Mouse (Mus musculus): Measurements from ENCODE around the gene Plcb2. TPM values are rescaled to one million over a fixed set of nuclear protein-coding genes. Genes with fewer than 3 reads are reported as not detected.

Plcb2 gene
- polyA plus RNA-seq, 1 experiment = 37.0 TPM

DNA sequence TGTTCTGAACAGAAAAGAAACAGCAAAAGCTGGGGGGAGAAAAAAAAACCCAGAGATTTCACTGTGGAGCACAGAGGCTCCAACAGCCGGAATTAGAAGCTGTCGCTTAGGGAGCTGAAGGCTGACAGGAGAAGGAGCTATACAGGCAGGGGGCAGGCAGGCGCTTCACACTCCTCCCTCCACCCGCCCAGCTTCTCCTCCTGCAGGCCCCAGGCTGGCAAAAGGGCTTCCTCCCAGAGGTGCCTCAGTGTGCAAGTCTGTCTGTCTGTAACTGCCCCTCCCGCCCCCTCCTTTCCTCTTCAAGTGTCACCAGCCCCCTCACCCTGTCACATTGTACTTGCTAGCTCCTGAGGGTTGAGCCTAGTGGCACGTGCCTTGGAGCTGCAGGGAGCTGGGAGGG lies 21.8 kb downstream of the Plcb2 start:
- peaks cover 29% of the 10 kb centered on the region for H3K4me1 ChIP-seq (ENCODE audit: control insufficient read depth, insufficient read depth, insufficient read length)
- H3K27ac ChIP-seq (ENCODE audit: insufficient read depth, low read length) = no peak overlapping the region
- 15% methylated on average over 6 of the region's 6 CpGs for WGBS
- H3K36me3 ChIP-seq (ENCODE audit: control insufficient read depth, insufficient read depth, low read length) = no peaks in the 10 kb centered on the region; the same call in 1 of the 2 replicates
- TF ChIP-seq POLR2A (IDR thresholded peaks at IDR 0.05; ENCODE audit: low read depth, low read length) = no peak
- no peak for TF ChIP-seq CTCF (IDR thresholded peaks at IDR 0.05; ENCODE audit: extremely low read depth, insufficient read depth, insufficient read length, insufficient replicate concordance)
- no peak overlapping the region for H3K4me3 ChIP-seq (ENCODE audit: extremely low read depth, insufficient read depth, insufficient read length)
- H3K27me3 ChIP-seq (ENCODE audit: control insufficient read depth, insufficient read depth, low read length) = peaks cover 29% of the 10 kb centered on the region
- no peak for DNase-seq (ENCODE audit: low read depth in 1 of 2, low spot score in 2 of 2)

DNA sequence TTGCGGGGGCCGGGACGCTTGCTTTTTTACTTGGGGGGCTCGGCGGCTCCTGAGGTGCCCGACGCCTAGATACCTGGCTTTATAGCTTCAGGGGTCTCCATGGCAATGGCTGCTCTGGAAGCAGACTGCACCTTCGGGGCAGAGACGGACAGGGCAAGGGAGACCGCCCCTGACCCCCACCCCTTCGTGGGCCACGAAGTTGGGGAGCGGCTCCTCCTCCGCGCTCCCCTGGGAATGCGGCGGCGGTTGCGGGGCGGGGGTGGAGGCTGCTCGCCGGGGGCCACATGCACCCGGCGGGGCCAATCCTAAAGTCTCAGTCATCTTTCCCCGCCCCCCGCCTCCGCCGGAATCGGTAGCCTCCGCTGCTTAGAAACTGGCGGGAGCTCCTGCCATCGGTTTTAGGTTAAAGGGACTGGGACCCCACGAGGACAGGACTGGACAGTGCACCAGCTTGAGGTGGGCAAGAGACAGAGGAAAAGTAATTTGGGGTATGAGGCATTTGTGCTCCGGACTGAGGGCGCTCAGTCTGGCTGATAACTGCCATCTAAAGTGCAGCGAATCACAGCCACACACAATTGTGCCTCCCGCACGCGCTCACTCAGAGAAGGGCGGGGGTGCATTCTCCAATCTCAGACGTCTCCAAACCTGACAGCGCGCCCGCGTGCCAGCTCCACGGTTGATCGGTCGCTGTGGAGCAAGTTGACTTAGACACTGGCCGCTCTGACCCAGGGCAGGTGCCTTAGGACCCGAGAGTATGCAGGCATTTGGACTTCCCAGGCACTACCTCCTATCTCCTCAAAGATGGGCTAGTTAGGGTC lies 24.1 kb downstream of the Plcb2 start, which contains the start of gene Ankrd63:
TSS of gene Ankrd63 (minus strand) at position 51 of the 818 bp plus-strand sequence.
- WGBS = 4% methylated on average over 50 of the region's 50 CpGs
- H3K4me3 ChIP-seq (ENCODE audit: extremely low read depth, insufficient read depth, insufficient read length) = peak within 1 kb of the TSS; percentile 53; the same call in 1 of the 2 replicates
- TF ChIP-seq CTCF (IDR thresholded peaks at IDR 0.05; ENCODE audit: extremely low read depth, insufficient read depth, insufficient read length, insufficient replicate concordance) = no peak
- no peak for TF ChIP-seq POLR2A (IDR thresholded peaks at IDR 0.05; ENCODE audit: low read depth, low read length)
- no peaks in the 10 kb centered on the region for H3K36me3 ChIP-seq (ENCODE audit: control insufficient read depth, insufficient read depth, low read length)
- H3K27me3 ChIP-seq (ENCODE audit: control insufficient read depth, insufficient read depth, low read length) = peaks cover 29% of the 10 kb centered on the region
- H3K4me1 ChIP-seq (ENCODE audit: control insufficient read depth, insufficient read depth, insufficient read length) = peaks cover 23% of the 10 kb centered on the region
- H3K27ac ChIP-seq (ENCODE audit: insufficient read depth, low read length) = no peak within 1 kb of the TSS
- peak in 1 of 2 experiments; percentile 40 for DNase-seq (ENCODE audit: low read depth in 1 of 2, low spot score in 2 of 2)

DNA sequence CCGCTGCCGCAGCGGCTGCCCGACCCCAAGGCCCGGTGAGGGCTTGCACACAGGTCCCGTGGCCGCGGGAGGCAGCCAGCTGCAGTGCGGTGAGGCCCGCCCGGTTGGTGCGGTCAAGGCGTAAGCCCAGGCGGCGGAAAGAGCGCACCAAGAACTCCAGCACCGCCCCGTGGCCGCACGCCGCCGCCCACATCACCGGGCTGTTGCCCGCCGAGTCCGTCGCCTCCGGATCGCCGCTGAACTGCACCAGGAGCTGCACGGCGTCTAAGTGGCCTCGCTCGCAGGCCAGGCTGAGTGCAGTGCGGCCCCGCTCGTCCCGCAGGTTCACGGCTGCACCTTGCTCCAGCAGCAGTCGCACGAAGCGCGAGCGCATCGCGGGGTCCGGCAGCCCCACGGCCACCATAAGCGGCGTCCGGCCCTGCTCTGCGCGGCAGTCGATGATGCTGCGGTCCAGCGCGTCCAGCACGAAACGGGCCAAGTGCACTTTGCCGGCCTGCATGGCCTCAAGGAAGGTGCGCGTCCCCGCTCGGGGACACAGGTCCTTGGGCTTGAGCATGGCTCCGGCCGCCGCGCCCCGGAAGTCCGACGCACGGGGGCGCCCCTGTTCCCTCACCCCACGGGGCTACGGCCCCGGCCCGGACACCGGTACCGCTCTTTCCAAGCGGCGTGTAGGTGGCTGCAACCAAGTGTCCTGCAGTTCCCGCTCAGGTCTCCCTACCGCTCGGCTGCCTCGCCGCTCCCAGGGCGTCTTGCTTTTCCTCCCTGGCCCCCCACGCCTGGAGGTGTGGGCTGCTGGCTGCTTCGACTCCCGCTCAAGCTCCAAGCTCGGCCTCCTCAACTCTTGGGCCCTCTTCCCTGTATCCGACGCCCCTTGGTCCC lies 25.1 kb downstream of the Plcb2 start:
- H3K27ac ChIP-seq (ENCODE audit: insufficient read depth, low read length) = no peak overlapping the region
- peaks cover 29% of the 10 kb centered on the region for H3K27me3 ChIP-seq (ENCODE audit: control insufficient read depth, insufficient read depth, low read length)
- H3K36me3 ChIP-seq (ENCODE audit: control insufficient read depth, insufficient read depth, low read length) = no peaks in the 10 kb centered on the region
- peaks cover 23% of the 10 kb centered on the region for H3K4me1 ChIP-seq (ENCODE audit: control insufficient read depth, insufficient read depth, insufficient read length)
- under 1% methylated on average over 92 of the region's 93 CpGs for WGBS
- no peak for TF ChIP-seq POLR2A (IDR thresholded peaks at IDR 0.05; ENCODE audit: low read depth, low read length)
- 0 out of 2 replicates have a peak, but pooled peaks have one; percentile 6 for TF ChIP-seq CTCF (IDR thresholded peaks at IDR 0.05; ENCODE audit: extremely low read depth, insufficient read depth, insufficient read length, insufficient replicate concordance)
- DNase-seq (ENCODE audit: low read depth in 1 of 2, low spot score in 2 of 2) = peak in 1 of 2 experiments; percentile 54
- peak overlapping the region; percentile 53; the same call in 1 of the 2 replicates for H3K4me3 ChIP-seq (ENCODE audit: extremely low read depth, insufficient read depth, insufficient read length)

DNA sequence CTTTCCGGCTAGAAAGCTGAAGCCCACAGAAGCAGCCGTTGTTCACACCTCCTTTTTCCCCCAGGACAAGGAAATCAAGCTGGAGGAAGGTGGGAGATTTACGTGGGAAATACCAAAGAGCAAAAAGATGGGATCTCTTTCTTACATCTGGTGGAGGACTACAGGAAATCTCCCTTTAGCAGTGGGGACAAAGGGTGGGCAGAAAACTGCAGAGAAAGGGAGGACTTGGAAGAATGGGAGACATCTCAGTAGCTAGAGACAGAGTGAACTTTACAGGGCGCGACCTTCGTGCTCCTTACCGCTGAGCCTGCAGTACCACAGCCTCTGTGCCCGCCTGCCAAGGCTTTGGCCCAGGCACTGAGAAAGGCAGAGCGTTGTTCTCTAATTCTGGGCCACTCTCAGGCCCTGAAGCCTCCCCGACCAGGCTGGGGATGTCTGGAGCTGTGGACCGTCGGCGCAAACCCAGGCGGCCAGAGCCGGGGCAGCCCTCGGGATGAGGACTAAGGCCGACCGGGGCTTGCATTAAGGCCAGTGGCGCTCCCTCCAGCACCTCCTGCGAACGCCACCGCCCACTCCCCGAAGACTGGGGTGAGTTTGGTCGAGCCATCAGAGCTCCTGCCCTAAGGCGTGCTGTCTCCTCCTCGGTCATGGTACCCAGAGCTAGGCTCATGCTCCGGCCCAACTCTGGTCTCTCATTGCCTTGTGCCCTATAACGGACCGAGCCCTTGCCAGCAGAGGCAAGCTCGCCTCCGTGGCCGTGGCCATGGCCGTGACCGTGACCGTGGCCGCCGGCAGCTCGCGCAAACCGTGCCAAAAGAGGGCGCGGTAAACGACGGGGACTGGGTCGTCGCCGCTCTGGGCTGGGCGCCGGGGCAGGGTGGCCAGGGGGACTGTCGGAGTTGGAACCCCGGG lies 26.0 kb downstream of the Plcb2 start:
- no peak overlapping the region for H3K27ac ChIP-seq (ENCODE audit: insufficient read depth, low read length)
- TF ChIP-seq CTCF (IDR thresholded peaks at IDR 0.05; ENCODE audit: extremely low read depth, insufficient read depth, insufficient read length, insufficient replicate concordance) = no peak
- no peak for TF ChIP-seq POLR2A (IDR thresholded peaks at IDR 0.05; ENCODE audit: low read depth, low read length)
- peaks cover 23% of the 10 kb centered on the region for H3K4me1 ChIP-seq (ENCODE audit: control insufficient read depth, insufficient read depth, insufficient read length)
- H3K36me3 ChIP-seq (ENCODE audit: control insufficient read depth, insufficient read depth, low read length) = no peaks in the 10 kb centered on the region
- H3K27me3 ChIP-seq (ENCODE audit: control insufficient read depth, insufficient read depth, low read length) = peaks cover 29% of the 10 kb centered on the region
- DNase-seq (ENCODE audit: low read depth in 1 of 2, low spot score in 2 of 2) = no peak
- H3K4me3 ChIP-seq (ENCODE audit: extremely low read depth, insufficient read depth, insufficient read length) = peak overlapping the region; percentile 53; the same call in 1 of the 2 replicates
- 39% methylated on average over 51 of the region's 51 CpGs for WGBS

DNA sequence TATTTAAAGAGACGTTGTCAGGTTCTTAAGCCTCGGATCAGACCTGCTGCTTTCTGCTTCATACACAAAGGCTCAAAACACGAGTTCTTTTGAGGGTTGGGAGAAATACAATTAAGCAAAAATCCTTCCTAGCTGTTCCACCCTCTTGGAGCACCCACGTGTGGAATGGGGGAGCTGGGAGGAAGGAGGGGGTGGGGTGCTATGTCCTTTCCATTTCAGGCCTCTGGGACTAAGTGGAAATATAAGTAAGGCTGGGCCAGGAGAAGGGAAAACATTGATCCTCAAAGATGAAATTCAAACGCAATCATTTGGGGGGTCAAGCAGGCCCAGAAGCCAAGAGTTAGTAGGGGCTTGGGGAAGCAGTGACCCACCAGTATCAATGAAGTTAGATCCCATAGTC lies 27.1 kb downstream of the Plcb2 start:
- DNase-seq (ENCODE audit: low read depth in 1 of 2, low spot score in 2 of 2) = no peak
- WGBS = 40% methylated on average over 5 of the region's 5 CpGs
- TF ChIP-seq CTCF (IDR thresholded peaks at IDR 0.05; ENCODE audit: extremely low read depth, insufficient read depth, insufficient read length, insufficient replicate concordance) (no peak), POLR2A (IDR thresholded peaks at IDR 0.05; ENCODE audit: low read depth, low read length) (no peak)
- peaks cover 29% of the 10 kb centered on the region for H3K27me3 ChIP-seq (ENCODE audit: control insufficient read depth, insufficient read depth, low read length)
- no peak overlapping the region for H3K4me3 ChIP-seq (ENCODE audit: extremely low read depth, insufficient read depth, insufficient read length)
- no peaks in the 10 kb centered on the region for H3K36me3 ChIP-seq (ENCODE audit: control insufficient read depth, insufficient read depth, low read length)
- no peak overlapping the region for H3K27ac ChIP-seq (ENCODE audit: insufficient read depth, low read length)
- peaks cover 20% of the 10 kb centered on the region for H3K4me1 ChIP-seq (ENCODE audit: control insufficient read depth, insufficient read depth, insufficient read length)

Measured in spleen, adult 2 months (tissue).